In the genomic region with DNA sequence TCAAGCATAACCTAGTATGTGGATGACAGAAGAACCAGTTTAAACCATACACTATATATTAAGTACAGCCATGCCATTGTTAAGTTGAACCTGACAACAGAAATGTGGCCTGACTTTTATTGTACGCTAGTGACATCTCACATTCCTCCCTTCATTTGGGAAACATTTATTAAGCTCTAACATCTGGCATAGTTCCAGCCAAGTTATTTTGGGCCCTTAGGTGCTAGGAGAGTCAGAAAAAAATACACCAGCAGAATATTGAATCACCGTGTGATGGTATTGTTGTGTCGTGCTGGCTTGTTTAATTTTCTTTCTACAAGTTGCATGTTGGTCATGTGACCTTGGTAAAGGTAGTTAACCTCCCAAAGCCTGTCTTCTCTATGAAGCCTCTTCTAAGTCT, we compare ENCODE assay signal across 26 mouse cellular contexts.
A peak's percentile ranks its signal among the peaks of the same experiment; 100 is the strongest.
DNase-seq lines count a peak whose midpoint lies in the region; ATAC-seq and TF ChIP-seq lines count a peak whose summit lies in the region.
"Had no signal": no experiment of that assay in that cellular context is flagged by ENCODE, and none has a peak within 500 bp of the region (broad histone marks: within the 10 kb centered on the region; RNA-seq: fewer than 3 reads in every experiment).

No protein-coding gene starts in this region.

- no peaks in the 10 kb centered on the region for H3K4me1 ChIP-seq in embryonic facial prominence, embryonic 14.5 days (ENCODE audit: control insufficient read depth, insufficient read depth, low read length)
- H3K4me1 ChIP-seq in embryonic facial prominence, embryonic 10.5 days: no peaks in the 10 kb centered on the region
- peaks cover 4% of the 10 kb centered on the region for H3K4me1 ChIP-seq in heart, embryonic 15.5 days (replicated peaks)
- 0 out of 2 replicates have a peak, but pooled peaks cover 5% of the 10 kb centered on the region for H3K4me1 ChIP-seq in heart, embryonic 10.5 days
- no peaks in the 10 kb centered on the region for H3K4me1 ChIP-seq in kidney, adult 2 months (ENCODE audit: control insufficient read depth, insufficient read depth, low read length)
- H3K4me1 ChIP-seq: embryonic facial prominence, embryonic 15.5 days; forebrain, embryonic 10.5 days; hindbrain, embryonic 12.5 days had no signal

- no peaks in the 10 kb centered on the region for H3K27me3 ChIP-seq in embryonic facial prominence, embryonic 14.5 days (replicated peaks; ENCODE audit: control insufficient read depth, insufficient read depth, low read length)
- no peaks in the 10 kb centered on the region for H3K27me3 ChIP-seq in embryonic facial prominence, embryonic 10.5 days (replicated peaks; ENCODE audit: low read depth, poor library complexity, severe bottlenecking)
- no peaks in the 10 kb centered on the region for H3K27me3 ChIP-seq in heart, embryonic 15.5 days
- no peaks in the 10 kb centered on the region for H3K27me3 ChIP-seq in heart, embryonic 10.5 days (ENCODE audit: insufficient read depth, poor library complexity, severe bottlenecking)
- no peaks in the 10 kb centered on the region for H3K27me3 ChIP-seq in kidney, adult 2 months (replicated peaks; ENCODE audit: control insufficient read depth, insufficient read depth, low read length)
- H3K27me3 ChIP-seq: embryonic facial prominence, embryonic 15.5 days; hindbrain, embryonic 12.5 days had no signal

- no peak for TF ChIP-seq POLR2A in kidney, adult 2 months (IDR thresholded peaks at IDR 0.05; ENCODE audit: low read depth, low read length)

- H3K9ac ChIP-seq in embryonic facial prominence, embryonic 14.5 days (ENCODE audit: low read depth, low read length): no peak overlapping the region
- no peak overlapping the region for H3K9ac ChIP-seq in heart, embryonic 15.5 days
- H3K9ac ChIP-seq: embryonic facial prominence, embryonic 15.5 days; hindbrain, embryonic 12.5 days had no signal

- no peak for ATAC-seq in embryonic facial prominence, embryonic 14.5 days (ENCODE audit: low read depth)
- ATAC-seq in heart, embryonic 15.5 days (replicated peaks; ENCODE audit: insufficient number of reproducible peaks, insufficient read depth, low FRiP score, low read depth): peak; percentile 41; the same call in 1 of the 2 replicates
- ATAC-seq: CD4-positive, CD25-positive, alpha-beta regulatory T cell, adult 4 months; forebrain, embryonic 14.5 days; hindbrain, embryonic 16.5 days; inflammation-experienced regulatory T-cells, adult 6 months; intestine, postnatal 0 days had no signal

- WGBS in embryonic facial prominence, embryonic 14.5 days: 72% methylated on average over 3 of the region's 3 CpGs
- WGBS in embryonic facial prominence, embryonic 10.5 days: 89% methylated on average over 3 of the region's 3 CpGs
- WGBS in heart, embryonic 15.5 days: 44% methylated on average over 3 of the region's 3 CpGs
- WGBS in heart, embryonic 10.5 days: 78% methylated on average over 3 of the region's 3 CpGs
- whole genome bisulfite sequencing in kidney, adult 2 months: 54% methylated on average over 3 of the region's 3 CpGs

- peak; percentile 34 for DNase-seq in embryonic facial prominence, embryonic 14.5 days (ENCODE audit: low spot score)
- no peak for DNase-seq in embryonic facial prominence, embryonic 10.5 days (ENCODE audit: low spot score)
- DNase-seq in heart, embryonic 10.5 days (ENCODE audit: low spot score): no peak
- DNase-seq in kidney, adult 2 months: peak; percentile 4
- no peak for DNase-seq in kidney, postnatal 25 days
- no peak for DNase-seq in adrenal gland, postnatal 25 days
- DNase-seq: adrenal gland, postnatal 10 days; B cell, adult 2 months; cerebellum, adult 18-20 months; cerebellum, adult 9-11 months; cerebellum, postnatal 36 days; gastrocnemius, adult 2 months; gastrocnemius, postnatal 25 days; heart, postnatal 4 days; kidney, adult 9 months had no signal

- H3K27ac ChIP-seq in embryonic facial prominence, embryonic 14.5 days (replicated peaks; ENCODE audit: low read depth, low read length): no peak overlapping the region
- H3K27ac ChIP-seq in embryonic facial prominence, embryonic 10.5 days (replicated peaks): no peak overlapping the region
- peak overlapping the region; percentile 77 for H3K27ac ChIP-seq in heart, embryonic 15.5 days
- no peak overlapping the region for H3K27ac ChIP-seq in heart, embryonic 10.5 days
- H3K27ac ChIP-seq in kidney, adult 2 months (ENCODE audit: insufficient read depth, low read depth, low read length): no peak overlapping the region
- H3K27ac ChIP-seq: embryonic facial prominence, embryonic 15.5 days; forebrain, embryonic 10.5 days; gastrocnemius, adult 2 months; hindbrain, embryonic 12.5 days had no signal

- no peaks in the 10 kb centered on the region for H3K36me3 ChIP-seq in embryonic facial prominence, embryonic 14.5 days (ENCODE audit: control insufficient read depth, insufficient read depth, low read length)
- no peaks in the 10 kb centered on the region for H3K36me3 ChIP-seq in embryonic facial prominence, embryonic 10.5 days (replicated peaks)
- H3K36me3 ChIP-seq in heart, embryonic 15.5 days: no peaks in the 10 kb centered on the region
- no peaks in the 10 kb centered on the region for H3K36me3 ChIP-seq in heart, embryonic 10.5 days
- no peaks in the 10 kb centered on the region for H3K36me3 ChIP-seq in kidney, adult 2 months (ENCODE audit: control insufficient read depth, insufficient read depth, low read length)
- H3K36me3 ChIP-seq: embryonic facial prominence, embryonic 15.5 days; forebrain, embryonic 10.5 days; G1E; hindbrain, embryonic 12.5 days had no signal

- H3K4me3 ChIP-seq in embryonic facial prominence, embryonic 14.5 days (ENCODE audit: low read depth, low read length): no peak overlapping the region
- no peak overlapping the region for H3K4me3 ChIP-seq in embryonic facial prominence, embryonic 10.5 days
- H3K4me3 ChIP-seq in heart, embryonic 15.5 days: no peak overlapping the region
- H3K4me3 ChIP-seq in heart, embryonic 10.5 days: no peak overlapping the region
- no peak overlapping the region for H3K4me3 ChIP-seq in kidney, adult 2 months (ENCODE audit: insufficient read depth, low read depth, low read length)
- H3K4me3 ChIP-seq: embryonic facial prominence, embryonic 15.5 days; erythroblast, embryonic 14.5 days; forebrain, embryonic 10.5 days; gastrocnemius, adult 2 months; hindbrain, embryonic 12.5 days had no signal

- TF ChIP-seq CTCF in kidney, adult 2 months (conservative IDR thresholded peaks at IDR 0.05; ENCODE audit: insufficient read depth, insufficient read length, low read depth, low read length): no peak

- no peak overlapping the region for H3K4me2 ChIP-seq in embryonic facial prominence, embryonic 14.5 days (ENCODE audit: low read depth, low read length)
- H3K4me2 ChIP-seq in heart, embryonic 15.5 days: no peak overlapping the region
- H3K4me2 ChIP-seq: embryonic facial prominence, embryonic 15.5 days; hindbrain, embryonic 12.5 days had no signal

- H3K9me3 ChIP-seq in embryonic facial prominence, embryonic 14.5 days (ENCODE audit: control insufficient read depth, low read length): no peaks in the 10 kb centered on the region
- no peaks in the 10 kb centered on the region for H3K9me3 ChIP-seq in embryonic facial prominence, embryonic 10.5 days
- no peaks in the 10 kb centered on the region for H3K9me3 ChIP-seq in heart, embryonic 15.5 days (replicated peaks)
- no peaks in the 10 kb centered on the region for H3K9me3 ChIP-seq in heart, embryonic 10.5 days
- H3K9me3 ChIP-seq: embryonic facial prominence, embryonic 15.5 days; forebrain, embryonic 10.5 days; hindbrain, embryonic 12.5 days had no signal

Comparison
In these comparisons a context has a peak if more than half of its experiments do, and no peak if none do; other contexts are left out.
1. DNase-seq: peak in embryonic facial prominence, embryonic 14.5 days (single experiment) and kidney, adult 2 months (single experiment); none in embryonic facial prominence, embryonic 10.5 days (single experiment), heart, embryonic 10.5 days (single experiment), kidney, postnatal 25 days (0 of 2) and adrenal gland, postnatal 25 days (single experiment).